Mouse (Mus musculus) thymus, adult 2 months (tissue): Measurements from ENCODE around the gene Draxin. TPM values are rescaled to one million over a fixed set of nuclear protein-coding genes. Genes with fewer than 3 reads are reported as not detected.

Experiments
- DNase-seq: peaks from one replicate; pipeline ENCODE4 v3.0.0; 2021
- H3K27ac ChIP-seq: fragments of 200-500 bp; 2 replicates; pipeline ENCODE4 v1.5.1; 2012; ENCODE audit warnings: low read length, control low read depth; ENCODE audit not compliant: control insufficient read depth, insufficient read depth
- H3K27me3 ChIP-seq: fragments of 200-500 bp; 2 replicates; pipeline ENCODE4 v1.6.1; 2012; ENCODE audit warnings: mild to moderate bottlenecking, low read length, moderate library complexity, mixed read lengths; ENCODE audit not compliant: control insufficient read depth, insufficient read depth
- H3K36me3 ChIP-seq: fragments of 200-500 bp; 2 replicates; pipeline ENCODE4 v1.6.1; 2012; ENCODE audit warnings: mild to moderate bottlenecking, low read length, moderate library complexity; ENCODE audit not compliant: control insufficient read depth, insufficient read depth
- H3K4me1 ChIP-seq: fragments of 200-500 bp; replicated peaks from 2 replicates; pipeline ENCODE4 v1.6.1; 2012; ENCODE audit warnings: low read length; ENCODE audit not compliant: control insufficient read depth, insufficient read depth
- H3K4me3 ChIP-seq: fragments of 200-500 bp; 2 replicates; pipeline ENCODE4 v1.5.1; 2012; ENCODE audit warnings: mild to moderate bottlenecking, low read length, control low read depth, moderate library complexity; ENCODE audit not compliant: control insufficient read depth, insufficient read depth
- CTCF ChIP-seq: fragments of 200-500 bp; IDR thresholded peaks from 2 replicates; pipeline ENCODE4 v1.5.1; 2012; ENCODE audit warnings: mild to moderate bottlenecking, control low read depth, low read length, moderate library complexity, borderline replicate concordance; ENCODE audit not compliant: control insufficient read depth, poor library complexity, insufficient read depth; ENCODE audit errors: extremely low read depth
- POLR2A ChIP-seq: fragments of 200-500 bp; IDR thresholded peaks from 2 replicates; pipeline ENCODE4 v1.6.1; 2012; ENCODE audit warnings: mild to moderate bottlenecking, low read length, control low read depth, moderate library complexity; ENCODE audit not compliant: control insufficient read depth, poor library complexity, insufficient read depth; ENCODE audit errors: extremely low read depth
- WGBS: fragments of 180-500 bp; shearing (Covaris S2); methylation state at CpG from one replicate; pipeline ENCODE4 v1.1.7; 2018; 5-methylcytosine and 5-hydroxymethylcytosine counted together
- polyA plus RNA-seq: library from polyadenylated mRNA; depleted of rRNA; stranded (reverse); fragments of >200 nt; gene quantifications from 2 replicates; pipeline ENCODE4 v1.2.3, GENCODE M21; 2012

The Draxin gene
- polyA plus RNA-seq, 1 experiment, result 0.26 TPM

GRCm38 (mm10) chr4:148164002-148164439 lies 33.5 kb upstream of the Draxin start:
- 1% methylated on average over 29 of the region's 29 CpGs for WGBS
- H3K36me3 ChIP-seq, result no peaks in the 10 kb centered on the region
- TF ChIP-seq CTCF (peak; percentile 85), POLR2A (no peak)
- peak; percentile 77 for DNase-seq
- peak overlapping the region; percentile 8; the same call in 1 of the 2 replicates for H3K4me3 ChIP-seq
- H3K4me1 ChIP-seq, result peaks cover 9% of the 10 kb centered on the region
- H3K27me3 ChIP-seq, result peaks cover 19% of the 10 kb centered on the region; the same call in 1 of the 2 replicates
- no peak overlapping the region for H3K27ac ChIP-seq

GRCm38 (mm10) chr4:148160436-148161390 lies 30.2 kb upstream of the Draxin start, which contains the start of the genes Fbxo44 and Fbxo2:
Gene Fbxo44 (minus strand): TSS chr4:148160482.
Gene Fbxo2 (plus strand): TSS chr4:148160621.
- H3K36me3 ChIP-seq, result no peaks in the 10 kb centered on the region
- 4% methylated on average over 43 of the region's 43 CpGs for WGBS
- H3K27ac ChIP-seq, result no peak within 1 kb of the TSS
- TF ChIP-seq POLR2A (no peak), CTCF (no peak)
- DNase-seq, result no peak
- peaks cover 19% of the 10 kb centered on the region; the same call in 1 of the 2 replicates for H3K27me3 ChIP-seq
- peak within 1 kb of the TSS; percentile 52 for H3K4me3 ChIP-seq
- H3K4me1 ChIP-seq, result peaks cover 15% of the 10 kb centered on the region

- peaks cover 16% of the 10 kb centered on the region; the same call in 1 of the 2 replicates for H3K27me3 ChIP-seq
- WGBS, result under 1% methylated on average over 54 of the region's 55 CpGs
- DNase-seq, result peak; percentile 90
- H3K27ac ChIP-seq, result no peak overlapping the region
- H3K4me3 ChIP-seq, result peak overlapping the region; percentile 52
- H3K36me3 ChIP-seq, result no peaks in the 10 kb centered on the region; the same call in 1 of the 2 replicates
- TF ChIP-seq POLR2A, result peak; percentile 50; the same call in 1 of the 2 replicates
- TF ChIP-seq CTCF, result no peak
- peaks cover 15% of the 10 kb centered on the region for H3K4me1 ChIP-seq
Observed at GRCm38 (mm10) chr4:148159544-148160435, 29.3 kb upstream of the Draxin start.

GRCm38 (mm10) chr4:148158436-148159348 lies 28.2 kb upstream of the Draxin start:
- Histone ChIP-seq H3K4me3 (peak overlapping the region; percentile 52), H3K27ac (no peak overlapping the region), H3K4me1 (peaks cover 15% of the 10 kb centered on the region), H3K27me3 (peaks cover 7% of the 10 kb centered on the region; the same call in 1 of the 2 replicates), H3K36me3 (no peaks in the 10 kb centered on the region; the same call in 1 of the 2 replicates)
- TF ChIP-seq CTCF (no peak), POLR2A (no peak)
- 74% methylated on average over 27 of the region's 27 CpGs for WGBS
- no peak for DNase-seq

GRCm38 (mm10) chr4:148154982-148155381 lies 24.5 kb upstream of the Draxin start:
- Histone ChIP-seq H3K36me3 (no peaks in the 10 kb centered on the region; the same call in 1 of the 2 replicates), H3K4me3 (no peak overlapping the region)

More at GRCm38 (mm10) chr4:148154982-148155381, 24.5 kb upstream of the Draxin start:
- DNase-seq, result no peak
- no peaks in the 10 kb centered on the region for H3K27me3 ChIP-seq
- TF ChIP-seq POLR2A (no peak), CTCF (no peak)
- 81% methylated on average over 3 of the region's 3 CpGs for WGBS
- no peak overlapping the region for H3K27ac ChIP-seq
- peaks cover 16% of the 10 kb centered on the region for H3K4me1 ChIP-seq
